In the genomic region with DNA sequence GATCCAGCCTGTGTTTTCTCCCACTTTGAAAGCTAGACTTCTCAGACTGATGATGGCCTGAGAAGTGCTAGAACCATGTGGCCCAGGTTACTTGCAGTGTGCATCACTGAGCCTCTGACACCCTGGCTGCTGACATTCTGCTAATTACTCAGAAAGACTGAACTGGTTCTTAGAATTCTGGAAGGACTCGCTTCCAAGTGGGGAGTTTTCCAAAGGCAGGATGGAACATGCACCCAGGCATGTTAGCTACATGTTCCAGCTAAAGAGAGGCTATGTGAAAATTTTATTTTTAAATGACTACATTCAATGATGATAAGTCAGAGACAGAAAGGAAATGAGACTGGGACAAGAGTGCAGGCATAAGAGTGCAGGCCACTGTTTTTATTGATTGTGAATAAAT, we compare ENCODE assay signal across 22 mouse cellular contexts.
DNase-seq lines count a peak whose midpoint lies in the region; ATAC-seq and TF ChIP-seq lines count a peak whose summit lies in the region.
"Had no signal": no experiment of that assay in that cellular context is flagged by ENCODE, and none has a peak within 500 bp of the region (broad histone marks: within the 10 kb centered on the region; RNA-seq: fewer than 3 reads in every experiment).

No protein-coding gene starts in this region.

- ATAC-seq in embryonic facial prominence, embryonic 15.5 days (ENCODE audit: insufficient number of reproducible peaks, low FRiP score, low TSS enrichment, low read depth), result no peak
- ATAC-seq: activated CD4-positive, CD25-positive, alpha-beta regulatory T cell, adult 4 months; forebrain, embryonic 13.5 days; forebrain, embryonic 15.5 days; forebrain, postnatal 0 days; Patski had no signal

- H3K9ac ChIP-seq in ES-Bruce4 (ENCODE audit: low read depth, poor library complexity, severe bottlenecking), result no peak overlapping the region
- H3K9ac ChIP-seq in embryonic facial prominence, embryonic 15.5 days, result no peak overlapping the region
- H3K9ac ChIP-seq: embryonic facial prominence, embryonic 13.5 days; forebrain, embryonic 13.5 days; forebrain, embryonic 15.5 days; forebrain, postnatal 0 days had no signal

- H3K27ac ChIP-seq in kidney, adult 2 months (ENCODE audit: insufficient read depth, low read depth, low read length), result no peak overlapping the region
- peak overlapping the region; percentile 36; the same call in 1 of the 2 replicates for H3K27ac ChIP-seq in ES-Bruce4 (ENCODE audit: insufficient read depth, low read length)
- H3K27ac ChIP-seq in embryonic facial prominence, embryonic 15.5 days (replicated peaks), result 0 out of 2 replicates have a peak overlapping the region, but pooled peaks have one; percentile 39
- H3K27ac ChIP-seq: embryonic facial prominence, embryonic 13.5 days; forebrain, embryonic 13.5 days; forebrain, embryonic 15.5 days had no signal

- no peak for TF ChIP-seq CTCF in kidney, adult 2 months (conservative IDR thresholded peaks at IDR 0.05; ENCODE audit: insufficient read depth, insufficient read length, low read depth, low read length)
- TF ChIP-seq CTCF in ES-Bruce4 (IDR thresholded peaks at IDR 0.05; ENCODE audit: low read depth, low read length), result no peak

- H3K4me3 ChIP-seq in kidney, adult 2 months (ENCODE audit: insufficient read depth, low read depth, low read length), result no peak overlapping the region
- no peak overlapping the region for H3K4me3 ChIP-seq in ES-Bruce4 (ENCODE audit: low read depth, low read length)
- H3K4me3 ChIP-seq in embryonic facial prominence, embryonic 15.5 days (replicated peaks), result no peak overlapping the region
- H3K4me3 ChIP-seq: embryonic facial prominence, embryonic 13.5 days; forebrain, embryonic 13.5 days; forebrain, embryonic 15.5 days had no signal

- DNase-seq in kidney, adult 2 months, result peak; percentile 32
- DNase-seq in kidney, postnatal 25 days, result no peak
- DNase-seq in gonadal fat pad, adult 2 months (ENCODE audit: low read depth), result peak; percentile 81
- DNase-seq in retina, embryonic 14.5 days (ENCODE audit: low spot score), result no peak
- no peak for DNase-seq in lung, postnatal 25 days (ENCODE audit: low spot score)
- DNase-seq: adrenal gland, adult 8-10 months; adrenal gland, postnatal 14 days; adrenal gland, postnatal 36 days; cerebellum, adult 11-12 months; cerebellum, adult 2 months; cerebellum, adult 9-10 months; cerebellum, postnatal 10 days; cerebellum, postnatal 25 days; forebrain, postnatal 0 days had no signal

- no peak for TF ChIP-seq POLR2A in kidney, adult 2 months (IDR thresholded peaks at IDR 0.05; ENCODE audit: low read depth, low read length)
- TF ChIP-seq POLR2A in ES-Bruce4 (IDR thresholded peaks at IDR 0.05; ENCODE audit: insufficient read depth, low read length), result no peak

- no peaks in the 10 kb centered on the region for H3K36me3 ChIP-seq in kidney, adult 2 months (ENCODE audit: control insufficient read depth, insufficient read depth, low read length)
- no peaks in the 10 kb centered on the region; the same call in 1 of the 2 replicates for H3K36me3 ChIP-seq in ES-Bruce4 (ENCODE audit: control insufficient read depth, insufficient read depth, low read length, poor library complexity, severe bottlenecking)
- H3K36me3 ChIP-seq in embryonic facial prominence, embryonic 15.5 days, result no peaks in the 10 kb centered on the region
- H3K36me3 ChIP-seq: forebrain, embryonic 15.5 days; G1E had no signal

- no peaks in the 10 kb centered on the region for H3K27me3 ChIP-seq in kidney, adult 2 months (replicated peaks; ENCODE audit: control insufficient read depth, insufficient read depth, low read length)
- no peaks in the 10 kb centered on the region for H3K27me3 ChIP-seq in ES-Bruce4 (ENCODE audit: control insufficient read depth, insufficient read depth, low read length, poor library complexity, severe bottlenecking)
- H3K27me3 ChIP-seq in embryonic facial prominence, embryonic 15.5 days, result no peaks in the 10 kb centered on the region
- H3K27me3 ChIP-seq: embryonic facial prominence, embryonic 13.5 days; forebrain, embryonic 13.5 days; forebrain, embryonic 15.5 days; Patski had no signal

- no peak for TF ChIP-seq EP300 in ES-Bruce4 (IDR thresholded peaks at IDR 0.05; ENCODE audit: insufficient read depth, low read depth, low read length)

- 61% methylated on average over 1 of the region's 1 CpGs for WGBS in kidney, adult 2 months
- WGBS in embryonic facial prominence, embryonic 15.5 days, result 79% methylated on average over 1 of the region's 1 CpGs

- H3K9me3 ChIP-seq in ES-Bruce4 (replicated peaks; ENCODE audit: control insufficient read depth, insufficient read depth, low read length, poor library complexity, severe bottlenecking), result no peaks in the 10 kb centered on the region
- H3K9me3 ChIP-seq in embryonic facial prominence, embryonic 15.5 days (replicated peaks), result no peaks in the 10 kb centered on the region
- H3K9me3 ChIP-seq: embryonic facial prominence, embryonic 13.5 days; forebrain, embryonic 13.5 days; forebrain, embryonic 15.5 days had no signal

- no peaks in the 10 kb centered on the region for H3K4me1 ChIP-seq in kidney, adult 2 months (ENCODE audit: control insufficient read depth, insufficient read depth, low read length)
- H3K4me1 ChIP-seq in ES-Bruce4 (ENCODE audit: control insufficient read depth, insufficient read depth, low read length), result no peaks in the 10 kb centered on the region
- H3K4me1 ChIP-seq in embryonic facial prominence, embryonic 15.5 days, result no peaks in the 10 kb centered on the region
- H3K4me1 ChIP-seq: forebrain, embryonic 13.5 days; forebrain, embryonic 15.5 days had no signal

- H3K4me2 ChIP-seq in embryonic facial prominence, embryonic 15.5 days (replicated peaks), result no peak overlapping the region
- H3K4me2 ChIP-seq: embryonic facial prominence, embryonic 13.5 days; forebrain, embryonic 13.5 days; forebrain, embryonic 15.5 days had no signal

Comparison
In these comparisons a context has a peak if more than half of its experiments do, and no peak if none do; other contexts are left out.
1. DNase-seq: peak in kidney, adult 2 months (single experiment) and gonadal fat pad, adult 2 months (single experiment); none in kidney, postnatal 25 days (0 of 2), retina, embryonic 14.5 days (single experiment) and lung, postnatal 25 days (single experiment).